Mouse (Mus musculus): ENCODE results near the gene Emc8. TPM values are rescaled to one million over a fixed set of nuclear protein-coding genes. Genes with fewer than 3 reads are reported as not detected.
A peak's percentile ranks its signal among the peaks of the same experiment; 100 is the strongest.

Emc8 gene
- polyA plus RNA-seq, 1 experiment = not detected

DNA sequence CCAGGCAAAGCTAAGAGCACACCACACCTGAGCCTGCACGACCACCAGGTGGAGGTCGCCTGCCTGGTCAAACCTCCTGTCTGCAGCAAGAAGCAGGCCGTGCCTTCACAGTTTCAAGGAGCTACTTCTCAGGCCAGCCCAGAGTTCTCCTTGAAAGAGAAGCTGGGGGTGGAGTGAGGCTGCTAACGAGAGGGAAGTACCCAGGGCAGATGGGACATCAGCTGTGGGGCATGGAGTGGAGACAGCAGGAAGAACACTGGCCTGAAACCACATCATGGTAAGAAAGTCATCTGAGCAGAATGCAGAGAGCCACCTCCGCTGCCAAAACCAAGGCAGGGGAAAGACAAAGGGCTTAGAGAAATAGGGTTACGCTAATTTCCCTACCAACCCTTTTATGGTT, 3.8 kb downstream of the Emc8 start:
- Histone ChIP-seq H3K4me1 (ENCODE audit: control insufficient read depth, insufficient read depth, low read length) (peaks cover 29% of the 10 kb centered on the region), H3K4me3 (ENCODE audit: insufficient read depth, low read depth, low read length) (no peak overlapping the region), H3K27ac (ENCODE audit: insufficient read depth, low read depth, low read length) (no peak overlapping the region)
- TF ChIP-seq POLR2A (IDR thresholded peaks at IDR 0.05; ENCODE audit: insufficient read depth, low read depth, low read length) = no peak
- no peak for TF ChIP-seq CTCF (IDR thresholded peaks at IDR 0.05; ENCODE audit: insufficient read depth, low read depth, low read length)
- WGBS = 63% methylated on average over 6 of the region's 6 CpGs

GRCm38 (mm10) chr8:120657415-120657814, 11.0 kb downstream of the Emc8 start:
- peaks cover 24% of the 10 kb centered on the region for H3K4me1 ChIP-seq (ENCODE audit: control insufficient read depth, insufficient read depth, low read length)
- TF ChIP-seq POLR2A (IDR thresholded peaks at IDR 0.05; ENCODE audit: insufficient read depth, low read depth, low read length) (no peak), CTCF (IDR thresholded peaks at IDR 0.05; ENCODE audit: insufficient read depth, low read depth, low read length) (no peak)
- H3K4me3 ChIP-seq (ENCODE audit: insufficient read depth, low read depth, low read length) = no peak overlapping the region
- H3K27ac ChIP-seq (ENCODE audit: insufficient read depth, low read depth, low read length) = no peak overlapping the region
- WGBS = 64% methylated on average over 8 of the region's 8 CpGs

GRCm38 (mm10) chr8:120656322-120657052, 11.9 kb downstream of the Emc8 start:
- H3K4me1 ChIP-seq (ENCODE audit: control insufficient read depth, insufficient read depth, low read length) = peaks cover 24% of the 10 kb centered on the region
- peak overlapping the region; percentile 28 for H3K27ac ChIP-seq (ENCODE audit: insufficient read depth, low read depth, low read length)
- no peak overlapping the region for H3K4me3 ChIP-seq (ENCODE audit: insufficient read depth, low read depth, low read length)
- no peak for TF ChIP-seq POLR2A (IDR thresholded peaks at IDR 0.05; ENCODE audit: insufficient read depth, low read depth, low read length)
- no peak for TF ChIP-seq CTCF (IDR thresholded peaks at IDR 0.05; ENCODE audit: insufficient read depth, low read depth, low read length)
- 63% methylated on average over 7 of the region's 7 CpGs for WGBS

DNA sequence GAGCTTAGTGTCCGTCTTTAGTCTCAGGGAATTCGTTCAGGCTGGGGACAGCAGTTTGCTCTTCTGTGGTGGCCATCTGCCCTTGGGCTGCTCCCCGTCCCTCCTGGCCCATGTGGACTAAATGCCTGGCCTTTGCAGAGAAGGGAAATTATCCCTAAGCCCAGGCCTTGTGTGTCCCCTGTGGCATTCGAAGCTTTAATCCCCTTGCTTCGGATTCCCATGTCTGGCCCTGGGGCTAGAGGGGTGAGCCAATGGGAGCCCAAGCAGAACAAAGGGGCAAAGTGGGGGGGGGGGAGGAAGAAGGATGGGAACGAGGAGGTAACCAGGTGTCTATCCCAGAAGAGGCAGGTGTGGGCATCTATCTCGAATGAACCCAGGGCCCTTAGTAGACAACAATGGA, 20.8 kb downstream of the Emc8 start, which contains the start of gene 1190005I06Rik:
Gene 1190005I06Rik (minus strand): TSS at position 101 of the 400 bp plus-strand sequence.
- TF ChIP-seq CTCF (IDR thresholded peaks at IDR 0.05; ENCODE audit: insufficient read depth, low read depth, low read length) (no peak), POLR2A (IDR thresholded peaks at IDR 0.05; ENCODE audit: insufficient read depth, low read depth, low read length) (no peak)
- no peak within 1 kb of the TSS for H3K4me3 ChIP-seq (ENCODE audit: insufficient read depth, low read depth, low read length)
- no peak within 1 kb of the TSS for H3K27ac ChIP-seq (ENCODE audit: insufficient read depth, low read depth, low read length)
- H3K4me1 ChIP-seq (ENCODE audit: control insufficient read depth, insufficient read depth, low read length) = peaks cover 3% of the 10 kb centered on the region; the same call in 1 of the 2 replicates
- WGBS = 55% methylated on average over 7 of the region's 7 CpGs

DNA sequence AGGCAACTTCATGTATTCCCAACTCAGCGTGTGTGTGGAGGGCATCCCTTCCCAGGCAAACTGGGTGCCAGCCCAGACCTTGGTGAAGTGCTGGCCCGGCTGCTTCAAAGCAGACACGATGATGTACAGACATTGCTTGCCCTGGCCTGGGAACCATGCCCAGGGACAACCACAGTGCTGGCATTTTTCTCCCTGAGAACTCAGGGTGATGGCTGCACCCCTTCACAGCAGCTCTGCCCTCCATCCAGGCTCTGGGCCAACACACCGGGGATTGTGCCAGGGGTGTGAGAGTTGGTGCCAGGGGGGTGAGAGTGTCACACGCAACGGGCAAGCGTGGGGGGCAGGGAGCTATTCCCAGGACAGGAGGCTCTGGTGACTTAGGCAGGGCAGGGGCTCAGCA, 23.7 kb downstream of the Emc8 start:
- no peak overlapping the region for H3K4me3 ChIP-seq (ENCODE audit: insufficient read depth, low read depth, low read length)
- TF ChIP-seq POLR2A (IDR thresholded peaks at IDR 0.05; ENCODE audit: insufficient read depth, low read depth, low read length) (no peak), CTCF (IDR thresholded peaks at IDR 0.05; ENCODE audit: insufficient read depth, low read depth, low read length) (no peak)
- H3K4me1 ChIP-seq (ENCODE audit: control insufficient read depth, insufficient read depth, low read length) = peaks cover 3% of the 10 kb centered on the region; the same call in 1 of the 2 replicates
- peak overlapping the region; percentile 46; the same call in 1 of the 2 replicates for H3K27ac ChIP-seq (ENCODE audit: insufficient read depth, low read depth, low read length)
- 41% methylated on average over 7 of the region's 7 CpGs for WGBS

DNA sequence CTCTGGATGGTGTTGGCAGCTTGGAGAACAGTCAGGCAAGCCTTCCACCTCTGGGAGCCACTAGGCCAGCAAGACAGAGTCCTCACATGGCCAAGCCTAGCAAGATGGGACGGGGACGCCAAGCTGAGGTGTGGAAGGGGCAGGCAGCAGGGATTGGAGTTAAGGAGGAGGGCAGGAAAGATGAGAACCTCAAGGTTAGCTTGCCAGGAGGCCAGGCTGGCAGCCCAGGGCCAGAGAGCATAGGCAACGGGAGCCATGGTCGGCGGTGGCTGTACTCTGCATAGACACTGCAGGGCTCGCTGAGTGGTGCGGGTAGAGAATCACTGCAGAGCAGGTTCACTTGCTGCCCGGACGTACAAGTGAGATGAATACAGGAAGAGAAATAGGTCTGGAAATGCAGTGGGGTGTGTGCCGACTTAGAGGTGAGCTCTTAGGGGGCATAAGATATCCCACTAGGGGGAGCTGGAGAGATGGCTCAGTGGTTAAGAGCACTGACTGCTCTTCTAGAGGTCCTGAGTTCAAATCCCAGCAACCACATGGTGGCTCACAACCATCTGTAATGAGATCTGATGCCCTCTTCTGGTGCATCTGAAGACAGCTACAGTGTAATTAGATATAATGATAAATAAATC, 26.2 kb downstream of the Emc8 start:
- H3K4me3 ChIP-seq (ENCODE audit: insufficient read depth, low read depth, low read length) = no peak overlapping the region
- no peak overlapping the region for H3K27ac ChIP-seq (ENCODE audit: insufficient read depth, low read depth, low read length)
- 88% methylated on average over 10 of the region's 10 CpGs for WGBS
- no peak for TF ChIP-seq CTCF (IDR thresholded peaks at IDR 0.05; ENCODE audit: insufficient read depth, low read depth, low read length)
- TF ChIP-seq POLR2A (IDR thresholded peaks at IDR 0.05; ENCODE audit: insufficient read depth, low read depth, low read length) = no peak
- H3K4me1 ChIP-seq (ENCODE audit: control insufficient read depth, insufficient read depth, low read length) = peaks cover 3% of the 10 kb centered on the region; the same call in 1 of the 2 replicates

DNA sequence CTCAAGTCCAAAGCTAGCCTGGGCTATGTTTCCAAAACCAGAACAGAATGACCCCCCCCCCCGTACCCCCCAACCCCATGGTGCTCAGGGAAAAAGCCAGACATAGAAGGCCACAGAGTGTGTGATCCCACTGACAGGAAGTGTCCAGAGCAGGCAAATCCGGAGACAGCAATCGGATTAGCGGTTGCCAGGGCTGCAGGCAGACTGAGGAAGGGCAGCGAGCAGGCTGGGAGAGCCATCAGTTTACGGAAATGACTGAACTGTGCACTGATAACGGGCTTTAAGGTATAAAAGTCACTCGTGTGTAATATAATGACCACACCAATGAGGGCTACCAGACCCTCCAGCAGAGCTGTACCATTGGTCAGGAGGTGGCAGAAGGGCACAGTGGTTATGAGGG, 27.1 kb downstream of the Emc8 start:
- WGBS = 56% methylated on average over 8 of the region's 8 CpGs
- Histone ChIP-seq H3K4me1 (ENCODE audit: control insufficient read depth, insufficient read depth, low read length) (peaks cover 3% of the 10 kb centered on the region; the same call in 1 of the 2 replicates), H3K4me3 (ENCODE audit: insufficient read depth, low read depth, low read length) (no peak overlapping the region), H3K27ac (ENCODE audit: insufficient read depth, low read depth, low read length) (no peak overlapping the region)
- TF ChIP-seq POLR2A (IDR thresholded peaks at IDR 0.05; ENCODE audit: insufficient read depth, low read depth, low read length) = no peak
- TF ChIP-seq CTCF (IDR thresholded peaks at IDR 0.05; ENCODE audit: insufficient read depth, low read depth, low read length) = no peak

- Histone ChIP-seq H3K4me1 (ENCODE audit: control insufficient read depth, insufficient read depth, low read length) (peaks cover 18% of the 10 kb centered on the region), H3K27ac (ENCODE audit: insufficient read depth, low read depth, low read length) (no peak overlapping the region), H3K4me3 (ENCODE audit: insufficient read depth, low read depth, low read length) (peak overlapping the region; percentile 79)
- 1% methylated on average over 40 of the region's 42 CpGs for WGBS
- TF ChIP-seq POLR2A (IDR thresholded peaks at IDR 0.05; ENCODE audit: insufficient read depth, low read depth, low read length) (no peak), CTCF (IDR thresholded peaks at IDR 0.05; ENCODE audit: insufficient read depth, low read depth, low read length) (no peak)
Measured at GRCm38 (mm10) chr8:120634329-120634839, 34.0 kb downstream of the Emc8 start.
